Mouse (Mus musculus): Measurements from ENCODE around the gene Zswim8. TPM values are rescaled to one million over a fixed set of nuclear protein-coding genes. Genes with fewer than 3 reads are reported as not detected.

The Zswim8 gene
- polyA plus RNA-seq, 1 experiment from 2014 or later = 25.4 TPM

DNA sequence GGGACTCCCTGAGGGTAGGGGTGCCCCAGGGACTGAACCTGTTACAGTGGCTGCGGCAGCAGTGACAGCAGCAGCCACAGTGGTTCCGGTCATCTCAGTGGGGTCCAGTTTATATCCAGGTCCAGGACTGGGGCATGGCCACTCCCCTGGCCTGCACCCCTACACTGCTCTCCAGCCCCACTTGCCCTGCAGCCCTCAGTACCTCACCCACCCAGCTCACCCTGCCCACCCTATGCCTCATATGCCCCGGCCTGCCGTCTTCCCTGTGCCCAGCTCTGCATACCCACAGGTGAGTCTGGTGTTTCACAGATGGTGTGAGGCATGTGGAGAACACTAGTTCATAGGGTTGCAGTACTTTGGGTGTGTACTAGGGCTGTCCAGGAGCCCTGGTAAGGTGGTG is 14.0 kb downstream of the Zswim8 start:
- H3K9ac ChIP-seq (ENCODE audit: low read length) = no peak overlapping the region
- H3K4me3 ChIP-seq (ENCODE audit: control insufficient read depth in 1 of 2, insufficient read depth in 1 of 2, low read depth in 1 of 2, low read length in 2 of 2) = no peak overlapping the region
- peaks cover 100% of the 10 kb centered on the region for H3K36me3 ChIP-seq (ENCODE audit: control insufficient read depth, insufficient read depth, low read length)
- no peaks in the 10 kb centered on the region for H3K27me3 ChIP-seq (ENCODE audit: control insufficient read depth, insufficient read depth, low read length)
- no peak overlapping the region for H3K4me2 ChIP-seq (ENCODE audit: low read length)
- H3K4me1 ChIP-seq (ENCODE audit: control insufficient read depth in 2 of 2, insufficient read depth in 2 of 2, low read length in 2 of 2) = peaks cover 9 to 13% of the 10 kb centered on the region in 2 experiments
- H3K9me3 ChIP-seq (ENCODE audit: control insufficient read depth, low read length) = no peaks in the 10 kb centered on the region
- WGBS = 88% methylated on average over 4 of the region's 4 CpGs
- no peak overlapping the region for H3K27ac ChIP-seq (replicated peaks in 1 of 2; ENCODE audit: control insufficient read depth in 1 of 2, insufficient read depth in 1 of 2, low read depth in 2 of 2, low read length in 2 of 2)
- no peak for ATAC-seq (ENCODE audit: insufficient number of reproducible peaks, insufficient read depth, low FRiP score, low read depth)

DNA sequence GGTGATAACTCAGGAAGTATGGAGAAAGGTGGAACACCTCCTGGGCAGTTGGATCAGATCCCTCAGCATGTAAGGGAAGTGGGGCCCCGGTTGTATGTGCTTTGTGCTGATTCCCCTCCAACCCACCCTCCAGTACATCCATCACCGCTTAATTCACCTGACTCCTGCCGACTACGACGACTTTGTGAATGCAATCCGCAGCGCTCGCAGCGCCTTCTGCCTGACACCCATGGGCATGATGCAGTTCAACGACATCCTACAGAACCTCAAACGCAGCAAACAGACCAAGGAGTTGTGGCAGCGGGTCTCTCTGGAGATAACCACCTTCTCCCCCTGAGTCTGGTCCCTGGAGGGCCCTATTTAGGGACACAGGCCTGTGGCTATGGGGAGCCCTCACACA is 15.7 kb downstream of the Zswim8 start:
- no peak for ATAC-seq (ENCODE audit: insufficient number of reproducible peaks, insufficient read depth, low FRiP score, low read depth)
- H3K27me3 ChIP-seq (ENCODE audit: control insufficient read depth, insufficient read depth, low read length) = no peaks in the 10 kb centered on the region
- H3K4me1 ChIP-seq (ENCODE audit: control insufficient read depth in 2 of 2, insufficient read depth in 2 of 2, low read length in 2 of 2) = peaks cover 9 to 13% of the 10 kb centered on the region in 2 experiments
- H3K9ac ChIP-seq (ENCODE audit: low read length) = no peak overlapping the region
- H3K4me3 ChIP-seq (ENCODE audit: control insufficient read depth in 1 of 2, insufficient read depth in 1 of 2, low read depth in 1 of 2, low read length in 2 of 2) = no peak overlapping the region
- H3K9me3 ChIP-seq (ENCODE audit: control insufficient read depth, low read length) = no peaks in the 10 kb centered on the region
- peaks cover 100% of the 10 kb centered on the region for H3K36me3 ChIP-seq (ENCODE audit: control insufficient read depth, insufficient read depth, low read length)
- 87% methylated on average over 12 of the region's 12 CpGs for WGBS
- no peak overlapping the region for H3K27ac ChIP-seq (replicated peaks in 1 of 2; ENCODE audit: control insufficient read depth in 1 of 2, insufficient read depth in 1 of 2, low read depth in 2 of 2, low read length in 2 of 2)
- no peak overlapping the region for H3K4me2 ChIP-seq (ENCODE audit: low read length)

DNA sequence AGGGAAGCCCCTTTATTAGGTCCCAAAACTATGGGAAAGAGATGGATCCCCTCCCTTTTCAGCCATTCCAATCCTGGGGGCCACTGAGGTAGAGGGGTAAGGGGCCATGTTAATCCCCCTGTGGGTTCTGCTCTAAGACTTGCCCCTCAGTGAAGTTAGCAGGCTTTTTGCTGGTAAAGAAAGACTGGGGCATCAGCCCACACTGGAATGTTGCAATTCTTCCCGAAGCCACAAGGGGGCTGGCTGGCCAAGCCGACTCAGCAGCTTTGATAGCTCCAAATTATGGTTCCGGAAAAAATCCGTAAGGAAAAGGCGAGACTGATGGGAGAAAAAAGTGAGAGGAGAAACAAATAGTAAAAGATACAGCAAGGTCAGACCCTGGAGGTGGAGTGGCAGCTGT is 16.7 kb downstream of the Zswim8 start:
- Histone ChIP-seq H3K4me2 (ENCODE audit: low read length) (no peak overlapping the region), H3K27ac (replicated peaks in 1 of 2; ENCODE audit: control insufficient read depth in 1 of 2, insufficient read depth in 1 of 2, low read depth in 2 of 2, low read length in 2 of 2) (no peak overlapping the region), H3K4me3 (ENCODE audit: control insufficient read depth in 1 of 2, insufficient read depth in 1 of 2, low read depth in 1 of 2, low read length in 2 of 2) (no peak overlapping the region), H3K9me3 (ENCODE audit: control insufficient read depth, low read length) (no peaks in the 10 kb centered on the region), H3K36me3 (ENCODE audit: control insufficient read depth, insufficient read depth, low read length) (peaks cover 100% of the 10 kb centered on the region), H3K9ac (ENCODE audit: low read length) (0 out of 2 replicates have a peak overlapping the region, but pooled peaks have one; percentile 4), H3K27me3 (ENCODE audit: control insufficient read depth, insufficient read depth, low read length) (no peaks in the 10 kb centered on the region), H3K4me1 (ENCODE audit: control insufficient read depth in 2 of 2, insufficient read depth in 2 of 2, low read length in 2 of 2) (peaks cover 9 to 13% of the 10 kb centered on the region in 2 experiments)
- WGBS = 30% methylated on average over 5 of the region's 5 CpGs
- ATAC-seq (ENCODE audit: insufficient number of reproducible peaks, insufficient read depth, low FRiP score, low read depth) = no peak

DNA sequence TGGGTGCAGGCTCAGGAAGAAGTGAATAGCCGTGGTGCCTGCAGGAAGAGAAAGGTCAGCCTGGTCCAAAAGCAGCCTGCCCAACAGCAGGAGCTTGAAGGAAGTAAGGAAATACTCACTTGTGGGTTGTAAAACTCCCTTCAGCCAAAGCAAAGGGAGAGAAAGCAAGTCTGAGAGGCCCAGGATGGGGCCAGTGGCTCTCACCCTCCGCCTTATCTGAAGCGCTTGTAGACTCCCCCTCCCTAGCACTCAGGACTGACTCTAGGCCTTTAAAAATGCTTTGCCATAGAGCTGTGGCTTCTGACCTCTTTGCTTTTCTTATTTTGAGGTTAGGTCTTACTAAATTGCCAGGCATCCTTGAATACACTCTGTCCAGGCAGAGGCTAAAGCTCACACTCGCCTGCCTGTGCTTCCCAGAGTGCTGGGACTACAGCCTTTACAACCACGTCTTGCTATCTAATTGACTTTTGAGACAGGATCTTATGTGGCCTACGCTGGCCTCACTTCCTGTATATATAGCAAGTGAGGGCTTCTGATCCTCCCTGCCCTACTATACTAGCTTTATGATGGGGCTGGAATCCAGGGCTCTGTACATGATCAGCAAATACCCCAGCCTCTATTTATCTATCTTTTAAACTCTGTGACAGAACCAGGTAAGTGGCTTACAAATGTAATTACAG is 18.4 kb downstream of the Zswim8 start:
- H3K36me3 ChIP-seq (ENCODE audit: control insufficient read depth, insufficient read depth, low read length) = peaks cover 100% of the 10 kb centered on the region
- H3K27me3 ChIP-seq (ENCODE audit: control insufficient read depth, insufficient read depth, low read length) = no peaks in the 10 kb centered on the region
- peak overlapping the region; percentile 3 to 53; a peak in 3 of 4 replicates for H3K27ac ChIP-seq (replicated peaks in 1 of 2; ENCODE audit: control insufficient read depth in 1 of 2, insufficient read depth in 1 of 2, low read depth in 2 of 2, low read length in 2 of 2)
- ATAC-seq (ENCODE audit: insufficient number of reproducible peaks, insufficient read depth, low FRiP score, low read depth) = no peak
- 27% methylated on average over 6 of the region's 6 CpGs for WGBS
- H3K4me3 ChIP-seq (ENCODE audit: control insufficient read depth in 1 of 2, insufficient read depth in 1 of 2, low read depth in 1 of 2, low read length in 2 of 2) = no peak overlapping the region
- no peaks in the 10 kb centered on the region for H3K9me3 ChIP-seq (ENCODE audit: control insufficient read depth, low read length)
- peaks cover 9 to 13% of the 10 kb centered on the region in 2 experiments for H3K4me1 ChIP-seq (ENCODE audit: control insufficient read depth in 2 of 2, insufficient read depth in 2 of 2, low read length in 2 of 2)
- no peak overlapping the region for H3K4me2 ChIP-seq (ENCODE audit: low read length)
- peak overlapping the region; percentile 63 for H3K9ac ChIP-seq (ENCODE audit: low read length)

DNA sequence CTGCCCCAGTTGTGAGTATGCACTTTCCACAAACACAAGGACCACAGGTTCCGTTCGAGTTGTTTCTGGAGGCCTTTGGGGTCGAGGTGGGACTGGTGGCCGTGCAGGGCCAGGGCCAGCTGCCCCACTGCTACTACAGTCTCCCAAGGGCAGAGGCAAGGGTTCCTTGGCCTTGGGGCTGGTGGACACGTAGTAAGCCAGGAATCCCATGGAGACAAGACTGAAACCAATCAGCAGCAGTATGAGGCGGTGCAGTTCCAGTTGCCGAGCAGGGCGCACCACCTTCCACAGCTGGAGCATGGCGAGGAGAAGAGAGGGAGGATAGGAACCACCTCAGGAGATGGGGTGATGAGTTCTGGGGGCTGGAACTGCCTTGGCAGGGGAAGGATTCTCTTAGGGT is 22.5 kb downstream of the Zswim8 start:
- Histone ChIP-seq H3K4me1 (ENCODE audit: control insufficient read depth in 2 of 2, insufficient read depth in 2 of 2, low read length in 2 of 2) (peaks cover 11 to 26% of the 10 kb centered on the region in 2 experiments), H3K4me3 (ENCODE audit: control insufficient read depth in 1 of 2, insufficient read depth in 1 of 2, low read depth in 1 of 2, low read length in 2 of 2) (no peak overlapping the region), H3K9me3 (ENCODE audit: control insufficient read depth, low read length) (no peaks in the 10 kb centered on the region), H3K4me2 (ENCODE audit: low read length) (no peak overlapping the region), H3K27ac (replicated peaks in 1 of 2; ENCODE audit: control insufficient read depth in 1 of 2, insufficient read depth in 1 of 2, low read depth in 2 of 2, low read length in 2 of 2) (no peak overlapping the region), H3K27me3 (ENCODE audit: control insufficient read depth, insufficient read depth, low read length) (no peaks in the 10 kb centered on the region), H3K9ac (ENCODE audit: low read length) (no peak overlapping the region), H3K36me3 (ENCODE audit: control insufficient read depth, insufficient read depth, low read length) (peaks cover 78% of the 10 kb centered on the region)
- WGBS = 88% methylated on average over 9 of the region's 9 CpGs
- ATAC-seq (ENCODE audit: insufficient number of reproducible peaks, insufficient read depth, low FRiP score, low read depth) = no peak

DNA sequence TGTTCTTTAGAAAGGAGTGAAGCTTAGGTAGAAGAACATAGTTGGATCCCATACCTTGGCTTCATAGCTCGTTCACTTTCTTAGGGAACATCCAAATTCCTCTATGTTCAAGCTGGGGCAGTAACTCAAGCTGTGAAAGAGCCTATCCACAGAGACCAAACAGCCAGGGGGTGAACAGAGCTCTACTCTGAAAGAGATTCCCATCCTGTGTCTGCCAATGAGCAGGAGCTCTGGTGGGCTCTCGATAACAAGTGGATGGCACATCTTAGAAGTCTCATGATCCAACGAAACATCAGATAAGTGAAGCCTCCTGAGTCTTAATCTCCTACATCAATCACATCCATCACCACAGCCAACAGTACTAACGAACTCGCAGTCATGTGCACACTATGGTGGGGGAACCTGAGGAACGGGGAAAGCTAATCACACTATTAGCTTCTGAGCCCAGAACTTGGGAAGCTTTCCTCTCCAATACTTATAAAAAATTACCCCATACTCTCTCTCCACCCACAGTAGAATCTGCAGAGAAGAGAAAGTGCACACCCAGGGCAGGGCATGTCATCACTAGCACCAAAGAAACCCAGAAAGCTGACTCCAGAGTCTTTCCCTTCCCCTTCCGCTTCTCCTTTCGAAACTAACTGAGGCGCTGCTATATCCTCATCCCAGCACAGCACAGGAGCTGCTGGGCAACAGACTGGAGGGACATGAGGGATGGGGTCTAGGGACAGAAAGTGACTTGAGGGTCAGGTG is 23.7 kb downstream of the Zswim8 start:
- no peak overlapping the region for H3K4me3 ChIP-seq (ENCODE audit: control insufficient read depth in 1 of 2, insufficient read depth in 1 of 2, low read depth in 1 of 2, low read length in 2 of 2)
- no peak for ATAC-seq (ENCODE audit: insufficient number of reproducible peaks, insufficient read depth, low FRiP score, low read depth)
- H3K27ac ChIP-seq (replicated peaks in 1 of 2; ENCODE audit: control insufficient read depth in 1 of 2, insufficient read depth in 1 of 2, low read depth in 2 of 2, low read length in 2 of 2) = no peak overlapping the region
- H3K4me2 ChIP-seq (ENCODE audit: low read length) = no peak overlapping the region
- H3K36me3 ChIP-seq (ENCODE audit: control insufficient read depth, insufficient read depth, low read length) = peaks cover 78% of the 10 kb centered on the region
- WGBS = 83% methylated on average over 9 of the region's 9 CpGs
- no peaks in the 10 kb centered on the region for H3K9me3 ChIP-seq (ENCODE audit: control insufficient read depth, low read length)
- H3K27me3 ChIP-seq (ENCODE audit: control insufficient read depth, insufficient read depth, low read length) = no peaks in the 10 kb centered on the region
- H3K9ac ChIP-seq (ENCODE audit: low read length) = no peak overlapping the region
- H3K4me1 ChIP-seq (ENCODE audit: control insufficient read depth in 2 of 2, insufficient read depth in 2 of 2, low read length in 2 of 2) = peaks cover 11 to 23% of the 10 kb centered on the region in 2 experiments

DNA sequence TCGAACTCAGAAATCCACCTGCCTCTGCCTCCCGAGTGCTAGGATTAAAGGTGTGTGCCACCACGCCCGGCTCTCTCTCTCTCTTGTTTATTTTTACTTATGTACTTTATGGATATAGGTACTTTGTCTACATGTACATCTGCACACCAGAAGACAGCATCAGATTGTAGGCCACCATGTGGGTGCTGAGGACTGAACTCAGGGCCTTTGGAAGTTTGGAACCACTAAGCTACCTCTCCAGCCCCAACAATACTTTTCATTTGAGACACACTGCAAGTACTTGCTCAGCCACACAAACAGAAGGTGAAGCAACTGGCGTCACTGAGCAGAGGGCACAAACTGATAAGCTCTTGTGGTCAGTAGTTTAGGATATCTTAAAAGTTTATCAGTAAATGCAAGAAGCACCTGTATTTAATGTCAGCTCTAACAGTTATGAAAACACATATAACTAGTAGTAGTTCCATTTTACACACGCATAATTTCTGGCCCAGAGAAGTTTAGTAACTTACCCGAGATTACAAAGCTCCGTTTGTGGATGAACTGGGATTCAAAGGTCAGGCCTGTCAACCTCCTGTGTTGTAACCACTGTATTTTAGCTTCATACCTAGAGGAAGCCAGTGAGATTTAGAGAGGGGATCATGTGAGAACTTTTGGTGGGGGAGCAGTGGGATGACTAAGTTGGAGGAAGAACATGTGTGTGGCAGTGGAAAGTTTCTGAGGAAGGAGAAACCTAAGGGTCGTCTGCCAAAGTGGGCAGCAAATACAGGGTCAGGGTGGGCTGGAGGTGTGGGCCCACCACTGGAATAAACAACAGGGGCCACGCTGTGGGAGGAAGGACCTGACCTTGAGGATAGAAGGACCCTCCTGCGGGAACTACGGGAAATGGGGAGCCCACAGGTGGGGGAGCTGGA is 25.9 kb downstream of the Zswim8 start:
- H3K36me3 ChIP-seq (ENCODE audit: control insufficient read depth, insufficient read depth, low read length) = peaks cover 72% of the 10 kb centered on the region
- ATAC-seq (ENCODE audit: insufficient number of reproducible peaks, insufficient read depth, low FRiP score, low read depth) = no peak

More for the DNA sequence above, 25.9 kb downstream of the Zswim8 start:
- peak overlapping the region; percentile 67 to 87 for H3K27ac ChIP-seq (replicated peaks in 1 of 2; ENCODE audit: control insufficient read depth in 1 of 2, insufficient read depth in 1 of 2, low read depth in 2 of 2, low read length in 2 of 2)
- peak overlapping the region; percentile 78 to 86 for H3K4me3 ChIP-seq (ENCODE audit: control insufficient read depth in 1 of 2, insufficient read depth in 1 of 2, low read depth in 1 of 2, low read length in 2 of 2)
- no peaks in the 10 kb centered on the region for H3K27me3 ChIP-seq (ENCODE audit: control insufficient read depth, insufficient read depth, low read length)
- H3K9me3 ChIP-seq (ENCODE audit: control insufficient read depth, low read length) = no peaks in the 10 kb centered on the region
- WGBS = 41% methylated on average over 12 of the region's 12 CpGs
- peaks cover 13 to 28% of the 10 kb centered on the region in 2 experiments for H3K4me1 ChIP-seq (ENCODE audit: control insufficient read depth in 2 of 2, insufficient read depth in 2 of 2, low read length in 2 of 2)
- H3K4me2 ChIP-seq (ENCODE audit: low read length) = peak overlapping the region; percentile 81
- peak overlapping the region; percentile 95 for H3K9ac ChIP-seq (ENCODE audit: low read length)

Data from heart, embryonic 14.5 days (tissue).